Mouse (Mus musculus) adipocyte (in vitro differentiated cells): Measurements from ENCODE around the gene Rbp1.

ENCODE experiments used
- DNase-seq: peaks from one replicate; pipeline ENCODE4 v3.0.0-alpha.2; 2016; ENCODE audit warnings: low spot score

The Rbp1 gene

DNA sequence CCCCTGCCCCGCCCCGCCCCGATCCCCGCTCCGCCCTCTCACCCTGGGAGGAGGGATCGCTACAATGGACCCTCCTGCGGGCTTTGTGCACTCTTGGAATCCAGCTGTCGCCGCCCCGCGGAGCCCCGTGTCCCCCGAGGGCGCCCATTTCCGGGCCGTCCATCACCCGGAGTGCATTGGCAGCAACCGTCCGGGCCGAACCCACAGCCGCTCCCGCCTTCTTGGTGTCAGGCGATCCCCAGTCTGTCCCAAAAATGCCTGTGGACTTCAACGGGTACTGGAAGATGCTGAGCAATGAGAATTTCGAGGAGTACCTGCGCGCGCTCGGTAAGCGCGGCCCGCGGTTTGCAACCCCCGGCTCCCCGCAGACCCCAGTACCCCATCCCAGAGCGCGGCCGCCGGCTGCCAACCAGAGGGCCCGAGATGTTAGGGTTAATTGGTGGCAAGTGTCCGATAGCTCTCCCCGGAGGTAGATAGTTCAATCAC lies 2.0 kb downstream of the Rbp1 start:
- no peak for DNase-seq

- no peak for DNase-seq
These were observed 2.7 kb downstream of the Rbp1 start for GRCm38 (mm10) chr9:98425351-98425880.

DNA sequence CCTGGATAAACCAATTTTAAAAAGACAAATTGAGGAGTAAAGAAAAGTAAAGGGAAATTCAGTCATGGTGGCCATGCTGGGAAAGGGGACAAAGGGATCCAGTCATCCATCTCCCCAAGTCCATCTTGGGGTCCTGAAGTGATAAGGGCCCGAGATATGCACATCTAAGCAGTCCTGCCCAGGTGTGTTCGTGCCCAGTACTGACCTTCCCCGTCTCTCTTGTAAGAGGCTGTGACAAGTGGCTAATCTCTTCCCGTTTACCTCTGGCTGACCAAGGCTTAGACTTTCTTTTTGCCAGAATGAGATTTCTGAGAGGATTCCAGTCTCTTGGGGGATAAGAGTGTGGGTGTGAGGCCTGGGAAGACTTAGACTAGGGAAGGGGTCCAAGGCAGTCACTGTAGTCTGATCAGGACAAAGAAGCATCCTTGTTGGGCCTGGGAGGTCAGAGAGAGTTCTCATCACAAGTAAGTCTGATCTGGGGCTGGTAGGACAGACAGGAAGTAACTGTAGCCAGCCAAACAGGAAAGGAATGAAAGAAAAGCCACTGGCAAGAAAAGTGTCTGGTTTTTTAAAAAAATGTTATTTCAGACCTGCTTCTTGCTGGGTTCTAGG lies 5.3 kb downstream of the Rbp1 start:
- DNase-seq = no peak

- DNase-seq = peak; percentile 21
These were observed 6.0 kb downstream of the Rbp1 start for GRCm38 (mm10) chr9:98428783-98429182.

GRCm38 (mm10) chr9:98429806-98430205 lies 7.0 kb downstream of the Rbp1 start:
- DNase-seq = peak; percentile 13

GRCm38 (mm10) chr9:98430528-98430927 lies 7.8 kb downstream of the Rbp1 start:
- DNase-seq = peak; percentile 4

- no peak for DNase-seq
These were observed 10.3 kb downstream of the Rbp1 start for GRCm38 (mm10) chr9:98433021-98433420.

DNA sequence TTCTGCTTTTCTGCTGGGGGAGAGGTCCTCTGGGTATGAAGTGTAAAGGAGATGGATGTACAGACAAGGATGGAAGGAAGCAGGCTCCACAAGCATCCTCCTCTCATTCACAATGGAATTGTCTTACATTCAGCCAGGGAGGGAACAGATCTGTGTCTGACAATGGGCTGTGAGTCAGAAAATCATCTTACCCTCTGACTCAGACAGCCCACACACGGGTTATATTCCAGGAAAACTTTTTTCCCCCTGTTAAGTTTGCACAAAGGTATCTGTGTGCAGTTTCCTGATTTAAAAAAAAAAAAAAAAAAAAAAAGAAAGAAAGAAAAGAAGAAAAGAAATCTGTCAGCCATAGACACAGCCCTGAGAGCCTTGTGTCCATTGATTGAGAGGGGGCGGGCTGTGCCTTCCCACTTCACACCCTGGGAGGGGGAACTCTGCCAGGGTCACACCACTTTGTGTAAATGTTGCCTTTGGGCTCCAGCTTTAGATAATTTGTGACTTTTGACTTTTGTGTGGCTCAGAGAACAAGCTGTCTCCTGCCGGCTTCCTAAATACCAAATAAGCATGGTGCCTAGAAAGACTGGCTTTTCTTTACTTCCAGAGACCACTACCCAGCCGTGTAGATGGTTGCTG lies 11.3 kb downstream of the Rbp1 start:
- DNase-seq = no peak

GRCm38 (mm10) chr9:98437819-98438218 lies 15.1 kb downstream of the Rbp1 start:
- DNase-seq = no peak

- no peak for DNase-seq
These were observed 16.3 kb downstream of the Rbp1 start for GRCm38 (mm10) chr9:98439091-98439490.

GRCm38 (mm10) chr9:98442638-98443037 lies 19.9 kb downstream of the Rbp1 start:
- no peak for DNase-seq

DNA sequence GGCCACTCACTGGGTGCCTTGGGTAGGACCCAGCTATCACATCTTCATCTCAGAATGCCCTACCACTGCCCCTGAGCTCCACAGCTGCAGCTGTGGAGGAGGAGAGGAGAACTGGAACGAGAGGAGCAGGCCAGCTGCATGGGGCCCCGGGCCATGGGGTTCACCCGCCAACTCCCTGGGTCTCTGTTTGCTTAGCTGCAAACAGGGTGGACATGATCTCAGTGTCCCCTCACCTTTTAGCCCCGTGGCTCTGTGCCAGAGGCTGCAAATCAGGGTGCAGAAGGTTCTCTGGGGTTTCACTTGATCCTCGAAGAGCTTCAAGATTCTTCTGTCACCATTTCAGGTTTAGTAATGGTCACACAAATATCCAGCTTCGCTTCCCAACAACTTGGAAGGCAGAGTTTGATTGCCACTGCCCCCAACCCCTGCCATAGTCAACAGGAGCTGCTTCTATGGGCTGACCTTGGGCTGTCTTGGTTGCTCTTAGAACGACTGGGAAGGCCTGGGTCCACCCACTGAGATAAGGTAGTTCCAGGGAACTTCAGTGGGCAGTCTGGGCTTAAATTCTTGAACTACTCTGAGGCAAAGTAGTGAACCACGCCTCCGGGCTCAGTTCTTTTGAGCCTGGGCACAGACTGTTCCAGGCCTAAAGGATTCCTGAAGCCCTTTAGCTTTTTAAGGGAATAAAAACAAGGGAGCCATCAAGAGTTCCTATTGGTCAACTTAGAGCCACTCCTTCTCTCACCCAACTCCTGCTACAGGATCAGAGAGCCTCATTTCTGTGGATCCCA lies 22.8 kb downstream of the Rbp1 start:
- DNase-seq = no peak

DNA sequence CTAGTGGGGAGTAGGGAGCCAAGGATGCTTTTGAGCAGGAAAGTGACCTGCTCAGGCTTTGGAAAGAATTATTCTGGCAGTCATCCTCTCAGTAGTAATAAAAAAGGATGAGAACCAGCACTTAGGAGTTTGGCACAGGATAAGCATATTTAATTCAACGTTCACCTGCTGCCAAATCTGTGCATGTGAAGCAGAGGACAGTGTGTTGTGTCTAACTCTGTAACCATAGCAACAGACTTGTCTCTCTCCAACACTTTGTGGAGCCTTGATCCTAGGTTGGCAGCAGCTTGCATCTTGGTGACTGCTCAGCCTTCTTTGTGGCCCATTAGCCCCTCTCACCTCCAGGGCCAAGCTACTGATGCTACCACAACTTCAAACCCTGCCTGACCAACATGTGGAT lies 28.2 kb downstream of the Rbp1 start:
- no peak for DNase-seq

DNA sequence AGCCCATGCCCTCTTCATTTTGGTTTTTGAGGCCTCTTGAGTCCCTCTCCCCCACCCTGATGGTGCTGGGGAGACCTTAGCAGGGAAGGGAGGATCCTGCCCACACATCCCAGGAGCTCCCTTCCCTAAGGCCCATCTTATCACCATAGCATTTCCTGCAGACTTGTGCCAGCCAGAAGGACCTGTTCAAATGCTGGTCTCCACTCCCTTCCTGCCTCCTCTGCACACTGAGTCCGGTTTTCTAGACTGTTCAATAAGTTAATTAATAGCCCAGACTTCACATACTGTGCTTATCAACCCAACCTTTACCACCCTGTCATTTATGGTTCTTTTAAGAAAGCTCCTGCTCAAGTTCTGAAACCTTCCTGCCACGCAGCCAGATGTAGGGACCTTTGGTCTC lies 43.9 kb downstream of the Rbp1 start:
- no peak for DNase-seq

GRCm38 (mm10) chr9:98480172-98480749 lies 57.5 kb downstream of the Rbp1 start:
- DNase-seq = no peak

DNA sequence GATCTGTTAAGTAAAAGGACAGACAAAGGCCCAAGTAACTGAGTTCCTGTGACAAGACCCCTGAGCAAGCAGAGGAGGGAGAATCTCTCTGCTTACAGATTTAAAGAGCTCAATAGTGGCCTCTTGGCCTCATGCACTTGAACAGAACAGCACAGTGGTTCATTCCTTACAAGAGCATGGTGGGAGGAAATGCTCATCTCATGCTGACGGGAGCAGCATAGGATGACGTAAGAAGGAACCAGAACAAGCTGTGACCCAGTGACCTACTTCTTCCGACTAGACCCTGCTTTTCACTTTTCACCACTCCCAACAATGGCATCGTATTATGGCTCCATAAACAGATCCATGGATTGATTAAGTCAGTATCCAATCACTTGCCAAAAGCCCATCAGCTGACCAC lies 59.5 kb downstream of the Rbp1 start:
- DNase-seq = no peak

DNA sequence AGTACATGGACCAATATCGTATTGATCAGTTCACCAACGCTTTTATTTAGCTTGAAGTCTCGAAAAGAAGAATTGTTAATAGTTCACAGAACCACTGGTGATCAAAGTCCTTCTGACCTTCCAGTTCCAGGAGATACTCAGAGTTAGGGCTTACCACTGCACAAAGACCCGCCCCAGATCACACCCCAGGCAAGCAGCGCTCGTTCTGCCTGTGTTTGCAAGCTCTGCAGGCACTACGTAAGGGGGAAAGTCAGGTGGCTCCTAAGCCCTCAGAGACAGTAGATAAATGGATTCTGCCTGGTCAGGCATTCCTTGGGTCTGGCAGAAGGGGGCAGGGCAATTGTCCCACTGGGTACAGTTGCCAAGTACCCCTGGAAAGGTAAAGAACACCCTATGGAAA lies 62.3 kb downstream of the Rbp1 start:
- DNase-seq = no peak

GRCm38 (mm10) chr9:98485815-98486214 lies 63.1 kb downstream of the Rbp1 start, which contains the start of gene Rbp2:
TSS of gene Rbp2 (plus strand) at chr9:98486115.
- no peak for DNase-seq

GRCm38 (mm10) chr9:98487273-98487672 lies 64.5 kb downstream of the Rbp1 start:
- DNase-seq = no peak

DNA sequence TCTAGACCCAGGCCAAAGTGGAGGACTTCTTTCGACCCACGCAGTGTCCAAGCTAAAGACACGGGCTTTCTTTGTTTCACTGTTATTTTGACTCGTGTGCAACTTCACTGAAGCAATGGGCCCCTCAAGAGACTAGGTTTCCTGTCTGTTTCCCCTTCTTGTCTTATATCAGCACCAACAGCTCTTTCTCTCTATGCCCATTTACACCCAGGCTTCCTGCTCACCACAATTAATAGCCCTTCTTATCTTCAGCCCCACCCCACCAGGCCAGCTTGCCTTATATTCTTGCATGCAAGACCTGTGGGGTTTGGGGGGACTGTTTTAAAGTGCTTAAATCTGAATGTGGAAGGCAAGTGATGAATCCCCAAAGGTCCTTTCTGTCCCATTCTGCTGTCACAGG lies 66.8 kb downstream of the Rbp1 start:
- DNase-seq = no peak

DNA sequence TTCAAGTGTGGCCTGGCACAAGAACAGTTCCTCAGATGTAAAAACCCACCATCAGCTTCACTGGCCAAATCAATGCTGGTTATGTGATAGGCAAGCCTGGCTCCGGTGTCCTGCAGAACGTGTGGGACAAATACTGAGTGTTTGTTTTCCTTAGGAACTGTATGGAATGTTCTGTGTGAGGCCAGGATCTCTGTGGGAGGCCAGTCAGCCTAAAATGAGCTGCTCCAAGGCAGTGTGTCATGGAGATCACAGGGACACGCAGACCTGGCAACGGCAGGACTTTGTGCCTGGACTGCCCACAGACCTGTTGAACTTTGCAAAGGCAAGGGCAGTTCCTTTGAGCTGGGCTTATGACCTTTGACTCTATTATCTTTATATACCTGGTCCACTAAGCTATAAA lies 67.4 kb downstream of the Rbp1 start:
- DNase-seq = no peak

DNA sequence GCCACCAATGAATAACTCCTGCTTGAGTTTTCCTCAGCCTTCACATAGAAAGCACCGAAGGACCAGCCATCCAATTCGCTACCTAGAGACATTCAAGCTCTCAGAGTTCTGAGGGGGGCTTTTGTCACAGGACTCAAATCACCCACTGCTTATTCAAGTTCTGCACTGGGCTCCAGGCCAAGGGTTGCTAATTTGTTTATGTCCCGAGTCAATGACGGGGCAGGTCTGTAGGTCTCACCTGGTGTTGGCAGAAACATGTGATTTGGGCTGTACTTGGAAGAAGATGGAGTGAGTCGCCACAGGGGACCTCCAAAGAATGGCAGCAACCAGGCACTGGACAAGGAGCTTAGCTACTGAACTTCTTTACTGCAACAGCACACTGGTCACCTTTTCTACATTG lies 68.3 kb downstream of the Rbp1 start:
- DNase-seq = no peak

GRCm38 (mm10) chr9:98492212-98492611 lies 69.5 kb downstream of the Rbp1 start:
- DNase-seq = no peak
